Mouse (Mus musculus): ENCODE data around the gene Acot5. TPM values are rescaled to one million over a fixed set of nuclear protein-coding genes. Genes with fewer than 3 reads are reported as not detected.

Acot5 gene
- polyA plus RNA-seq, 1 experiment, result not detected

Other genes starting within 250 kb of the Acot5 start
- gene Numb, start 147.4 kb upstream of the Acot5 start, polyA plus RNA-seq (2012; ENCODE audit: insufficient read depth, insufficient read length, missing spikeins), result 11.9 and 13.3 TPM in 2 replicates
- gene Riox1, start 118.7 kb upstream of the Acot5 start, polyA plus RNA-seq (2012; ENCODE audit: insufficient read depth, insufficient read length, missing spikeins), result 1.3 and 2.3 TPM in 2 replicates
- gene Heatr4, start 84.5 kb upstream of the Acot5 start, polyA plus RNA-seq (2012; ENCODE audit: insufficient read depth, insufficient read length, missing spikeins), result not detected in 2 replicates
- 58.8 and 67.3 TPM in 2 replicates for gene Acot2, start 81.5 kb upstream of the Acot5 start, polyA plus RNA-seq (2012; ENCODE audit: insufficient read depth, insufficient read length, missing spikeins)
- 5.2 TPM in 1 of 2 replicates, not detected in the other for gene Acot1, start 59.8 kb upstream of the Acot5 start, polyA plus RNA-seq (2012; ENCODE audit: insufficient read depth, insufficient read length, missing spikeins)
- 1.5 and 2.8 TPM in 2 replicates for gene Acot4, start 30.9 kb upstream of the Acot5 start, polyA plus RNA-seq (2012; ENCODE audit: insufficient read depth, insufficient read length, missing spikeins)
- not detected in 2 replicates for gene Gm49366, start 30.4 kb upstream of the Acot5 start, polyA plus RNA-seq (2012; ENCODE audit: insufficient read depth, insufficient read length, missing spikeins)
- not detected in 2 replicates for gene Acot3, start 17.2 kb upstream of the Acot5 start, polyA plus RNA-seq (2012; ENCODE audit: insufficient read depth, insufficient read length, missing spikeins)
- gene Acot6, start 31.3 kb downstream of the Acot5 start, polyA plus RNA-seq (2012; ENCODE audit: insufficient read depth, insufficient read length, missing spikeins), result 1.5 and 3.3 TPM in 2 replicates
- gene Dnal1, start 45.0 kb downstream of the Acot5 start, polyA plus RNA-seq (2012; ENCODE audit: insufficient read depth, insufficient read length, missing spikeins), result 2.5 and 3.5 TPM in 2 replicates
- not detected in 2 replicates for gene Pnma1, start 79.2 kb downstream of the Acot5 start, polyA plus RNA-seq (2012; ENCODE audit: insufficient read depth, insufficient read length, missing spikeins)
- gene Elmsan1, start 149.6 kb downstream of the Acot5 start, polyA plus RNA-seq (2012; ENCODE audit: insufficient read depth, insufficient read length, missing spikeins), result 6.9 and 9.5 TPM in 2 replicates
- 253 and 299 TPM in 2 replicates for gene Ptgr2, start 215.9 kb downstream of the Acot5 start, polyA plus RNA-seq (2012; ENCODE audit: insufficient read depth, insufficient read length, missing spikeins)
- 11.5 and 15.7 TPM in 2 replicates for gene Zfp410, start 247.5 kb downstream of the Acot5 start, polyA plus RNA-seq (2012; ENCODE audit: insufficient read depth, insufficient read length, missing spikeins)